Comparison of ENCODE assay signal across 8 mouse cellular contexts in genomic region chr3:141811348-141811747, GRCm38 (mm10).
A peak's percentile ranks its signal among the peaks of the same experiment; 100 is the strongest.
DNase-seq lines count a peak whose midpoint lies in the region; ATAC-seq lines count a peak whose summit lies in the region.

No protein-coding gene starts in this region.

- peak; percentile 78 to 88 for ATAC-seq in hematopoietic stem cell, adult 5-6 weeks (replicated peaks in 1 of 2; ENCODE audit: insufficient read depth in 1 of 2, low FRiP score in 2 of 2, low TSS enrichment in 1 of 2, low read depth in 1 of 2, poor library complexity in 2 of 2, severe bottlenecking in 2 of 2)

- intact Hi-C loops in heart, postnatal 14 days (cut with DNase I), result no loop called here
- intact Hi-C loops in heart, postnatal 25 days (cut with DNase I), result no loop called here

- DNase-seq in heart, postnatal 14 days, result peak; percentile 29 to 57
- DNase-seq in heart, postnatal 25 days (ENCODE audit: low spot score), result no peak
- DNase-seq in NIH3T3 (ENCODE audit: low read depth), result peak; percentile 72
- peak; percentile 60 for DNase-seq in lung, postnatal 10 days
- no peak for DNase-seq in left cerebral cortex, adult 11 months (ENCODE audit: low spot score)
- no peak for DNase-seq in layer of hippocampus, adult 11-12 months (ENCODE audit: low spot score)
- no peak for DNase-seq in cerebellum, adult 9-10 months

Comparison
In these comparisons a context has a peak if more than half of its experiments do, and no peak if none do; other contexts are left out.
1. DNase-seq: peak in heart, postnatal 14 days (2 of 2), NIH3T3 (single experiment) and lung, postnatal 10 days (single experiment); none in heart, postnatal 25 days (single experiment), left cerebral cortex, adult 11 months (single experiment), layer of hippocampus, adult 11-12 months (single experiment) and cerebellum, adult 9-10 months (single experiment).